Mouse (Mus musculus) urinary bladder, postnatal 36 days (tissue): ENCODE data around the gene Brd9.

Source experiments
- DNase-seq, 2 experiments: peaks; one replicate each; pipeline ENCODE4 v3.0.0; 2022; ENCODE audit warnings: low spot score in 2 of 2, mixed read lengths in 1 of 2

Gene Brd9

DNA sequence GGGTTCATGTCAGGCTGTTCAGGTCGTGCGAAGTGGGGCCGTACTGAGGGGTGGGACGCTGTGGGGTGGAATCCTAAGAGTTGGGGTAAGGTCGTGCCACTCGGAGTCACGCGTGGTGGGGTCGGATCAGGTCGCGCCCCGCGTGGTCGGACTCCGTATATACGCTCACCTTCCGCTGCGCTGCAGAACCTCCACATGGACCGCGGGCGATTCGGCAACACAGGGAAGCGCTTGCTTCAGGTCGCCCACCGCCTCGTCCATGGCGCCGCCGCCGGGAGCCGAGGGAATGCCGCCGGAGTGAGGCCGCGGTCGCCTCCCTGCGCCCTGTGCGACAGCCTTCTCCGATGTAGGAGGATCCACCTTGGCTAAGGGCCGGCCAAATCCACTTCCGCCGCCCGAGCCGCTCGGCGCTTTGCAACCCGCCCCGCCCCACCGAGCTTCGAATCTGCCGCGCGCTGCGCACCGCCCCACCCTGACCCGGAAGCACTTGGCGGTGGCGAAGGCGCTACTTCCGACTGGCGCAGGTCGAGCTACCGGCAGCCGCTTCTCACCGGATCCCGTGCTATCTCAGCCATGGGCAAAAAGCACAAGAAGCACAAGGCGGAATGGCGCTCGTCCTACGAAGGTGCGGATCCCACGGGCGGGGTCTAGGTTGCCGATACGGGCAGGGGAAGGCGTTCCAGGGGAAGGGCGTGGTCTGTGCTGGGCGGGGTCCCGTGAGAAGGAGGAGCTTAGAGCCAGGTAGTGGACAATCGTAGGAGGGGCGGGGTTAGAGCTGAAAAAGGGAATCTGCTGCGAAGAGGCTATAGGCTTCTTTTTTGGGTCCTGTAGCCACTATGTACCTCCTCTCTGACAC is at the start of gene Brd9, which contains the start of gene Trip13:
Brd9 (plus strand) TSS at position 491 of the 856 bp plus-strand sequence.
Trip13 (minus strand) TSS at position 464 of the 856 bp plus-strand sequence.
- peak; percentile 93 for DNase-seq

DNA sequence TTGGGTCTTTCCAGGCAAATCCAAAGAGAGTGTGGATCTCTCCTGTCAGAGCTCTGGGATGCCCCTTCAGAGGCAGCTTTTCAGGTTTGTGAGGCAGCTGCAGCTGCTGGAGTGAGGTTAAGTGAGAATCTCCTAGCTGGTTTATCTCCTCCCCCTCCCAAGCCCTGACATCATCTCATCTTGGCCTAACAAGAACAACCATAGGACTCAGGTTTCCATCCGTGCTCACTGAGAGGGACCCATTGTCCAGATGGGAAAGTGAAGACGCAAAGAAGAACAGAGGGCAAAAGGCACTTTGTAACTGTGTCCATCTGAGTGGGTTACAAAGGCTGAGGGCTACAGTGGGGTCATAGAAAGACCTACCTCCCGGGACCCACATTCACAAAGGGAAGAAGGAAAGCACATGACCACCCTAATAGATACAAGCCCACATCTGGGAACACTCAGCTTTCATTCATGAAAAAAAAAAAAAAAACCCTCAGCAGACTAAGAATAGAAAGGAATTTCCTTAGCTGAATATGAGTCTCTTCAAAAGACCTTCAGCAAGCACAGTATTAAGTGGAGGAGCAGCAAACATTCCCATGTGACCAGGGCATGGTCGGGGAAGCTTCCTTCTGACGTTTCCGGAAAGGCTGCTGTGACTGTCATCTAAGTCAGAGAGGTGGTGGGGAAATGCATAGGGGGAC is 45.0 kb upstream of the Brd9 start:
- DNase-seq = no peak

DNA sequence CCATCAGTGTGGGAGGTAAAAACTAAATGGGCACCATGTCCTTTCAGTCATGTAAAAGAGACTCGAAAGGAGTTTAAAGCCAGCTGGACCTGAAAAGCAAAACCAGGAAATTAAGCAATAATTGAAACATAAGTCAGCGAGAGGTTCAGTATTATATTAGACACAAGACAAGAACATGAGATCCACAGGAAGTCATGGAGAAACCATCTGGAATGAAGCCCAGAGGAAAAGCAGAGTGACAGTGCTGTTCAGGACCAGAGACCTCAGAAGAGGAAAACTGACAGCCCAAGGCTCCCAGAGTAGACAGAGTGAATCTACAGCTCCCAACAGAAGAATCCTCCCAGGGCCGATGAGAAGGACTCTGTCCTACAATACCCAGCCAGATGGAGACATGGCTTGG is 40.0 kb upstream of the Brd9 start:
- DNase-seq = no peak

DNA sequence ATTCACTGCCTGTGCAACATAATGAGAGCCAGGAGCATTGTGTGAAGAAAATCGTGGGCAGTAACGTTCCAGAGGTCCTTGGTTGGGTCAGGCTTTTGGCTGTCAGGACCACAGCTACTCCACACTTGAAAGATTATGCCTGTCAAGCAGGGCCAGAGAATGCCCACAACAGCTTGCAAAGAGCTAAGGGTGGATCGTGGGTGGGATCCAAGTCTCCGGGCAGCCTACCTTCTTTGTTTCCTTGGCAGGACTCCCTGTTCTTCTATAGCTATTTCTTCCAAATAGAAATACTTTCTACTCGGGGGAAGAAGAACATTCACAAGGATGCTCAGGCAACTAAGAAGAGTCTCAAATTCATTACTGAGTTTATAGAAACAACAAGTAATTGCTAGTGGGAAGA is 30.5 kb upstream of the Brd9 start:
- DNase-seq = no peak

DNA sequence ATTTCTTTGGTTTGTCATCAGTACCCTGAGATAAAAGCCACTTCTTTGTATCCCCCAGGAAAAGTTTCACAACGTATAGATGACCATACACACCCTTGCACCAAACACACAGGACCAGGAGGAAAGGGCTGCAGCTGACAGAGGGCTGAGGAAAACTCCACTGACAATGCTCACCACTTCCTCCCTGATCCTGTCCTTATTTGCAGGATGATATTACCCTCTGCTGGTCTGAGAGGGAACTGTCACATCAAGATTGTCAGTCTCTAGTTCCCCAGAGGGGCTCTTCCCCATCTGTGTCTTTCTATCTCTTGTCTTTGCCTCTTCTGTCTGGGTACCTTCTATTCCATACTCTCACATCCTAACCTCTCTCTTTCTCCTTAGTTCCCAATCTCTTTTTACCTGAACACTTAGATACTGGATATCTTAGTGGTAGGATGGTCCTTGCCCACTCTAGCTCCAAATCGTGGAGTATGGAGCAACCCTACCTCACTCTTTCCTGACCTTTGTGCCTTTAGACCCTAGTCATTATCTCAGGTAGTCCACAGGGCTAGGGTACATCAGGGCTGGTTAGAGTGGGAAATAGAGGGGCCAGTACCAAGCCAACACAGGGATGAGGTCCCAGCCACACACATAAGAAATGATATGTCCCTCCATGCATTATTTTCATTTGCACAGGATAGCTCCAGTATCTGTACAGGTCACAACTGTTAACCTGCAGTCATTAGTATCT is 29.8 kb upstream of the Brd9 start:
- peak; percentile 28 to 31 for DNase-seq

DNA sequence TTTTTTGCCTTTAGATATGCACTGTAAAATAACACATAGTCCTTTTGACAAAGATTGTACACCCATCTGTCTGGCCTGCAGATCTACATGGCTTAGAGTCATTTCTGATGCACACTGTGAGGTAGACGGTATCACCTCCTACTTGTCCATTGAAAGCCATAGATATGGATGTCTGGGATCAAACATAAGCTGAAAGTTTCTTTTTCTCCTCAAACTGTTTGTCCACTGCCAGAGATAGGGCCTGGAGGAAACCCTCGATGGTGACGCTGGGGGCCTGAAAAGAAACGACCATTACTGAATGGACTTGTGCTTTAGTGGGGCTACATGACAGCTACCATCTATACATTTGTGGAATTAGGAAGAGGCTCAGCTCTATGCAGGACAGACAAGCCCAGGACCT is 24.5 kb upstream of the Brd9 start:
- no peak for DNase-seq

DNA sequence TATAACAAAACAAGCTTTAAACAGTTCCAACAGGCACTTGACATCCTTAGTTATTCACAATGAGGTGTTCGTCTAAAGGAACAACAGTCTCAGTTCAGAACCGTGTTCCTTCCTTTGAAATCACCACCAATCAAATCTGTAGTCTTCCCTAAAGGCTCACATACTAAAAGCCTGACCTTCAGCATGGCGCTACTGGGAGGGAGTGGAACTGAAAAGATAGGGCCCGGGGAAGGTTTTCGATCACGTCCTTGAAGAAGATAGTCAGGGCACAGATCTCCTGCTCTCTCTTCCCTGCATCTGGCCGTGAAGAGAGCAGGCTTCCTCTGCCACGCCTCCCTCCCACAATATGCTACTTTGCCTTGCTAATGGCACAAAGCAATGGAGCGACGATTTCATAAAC is 5.4 kb upstream of the Brd9 start:
- DNase-seq = no peak

DNA sequence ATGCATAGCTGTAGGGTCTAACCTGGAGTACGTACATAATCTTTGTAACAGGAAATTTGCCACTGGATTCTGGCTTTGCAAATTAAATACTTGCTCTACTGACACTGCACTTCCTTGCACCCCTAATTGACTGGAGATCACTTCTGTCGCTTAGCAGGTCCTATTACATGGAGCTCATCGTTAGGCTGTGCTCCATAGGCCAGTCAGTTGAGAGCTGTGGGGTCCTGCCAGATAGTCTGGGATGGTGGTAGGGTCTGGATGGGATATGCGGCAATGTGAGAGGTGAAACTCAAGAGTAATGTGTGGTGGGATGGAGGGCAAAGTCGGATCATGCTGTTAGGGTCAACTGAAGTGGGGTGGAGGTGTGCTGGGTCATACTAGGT is 682 bp upstream of the Brd9 start:
- no peak for DNase-seq

DNA sequence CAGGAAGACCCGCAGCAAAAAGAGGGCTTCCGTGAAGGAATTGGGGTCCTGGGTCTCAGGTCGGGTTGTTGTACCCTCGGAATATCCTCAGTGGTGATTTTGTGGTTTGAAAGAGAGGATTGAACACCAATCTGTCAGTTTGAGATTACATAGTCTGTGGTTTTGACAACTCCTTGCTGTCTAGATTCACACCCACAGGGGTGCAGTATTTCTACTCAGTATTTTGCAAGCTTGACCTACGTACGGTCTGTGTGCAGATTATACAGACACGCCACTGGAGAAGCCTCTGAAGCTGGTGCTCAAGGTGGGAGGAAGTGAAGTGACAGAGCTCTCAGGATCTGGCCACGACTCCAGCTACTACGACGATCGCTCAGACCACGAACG is 558 bp downstream of the Brd9 start:
- DNase-seq = no peak

DNA sequence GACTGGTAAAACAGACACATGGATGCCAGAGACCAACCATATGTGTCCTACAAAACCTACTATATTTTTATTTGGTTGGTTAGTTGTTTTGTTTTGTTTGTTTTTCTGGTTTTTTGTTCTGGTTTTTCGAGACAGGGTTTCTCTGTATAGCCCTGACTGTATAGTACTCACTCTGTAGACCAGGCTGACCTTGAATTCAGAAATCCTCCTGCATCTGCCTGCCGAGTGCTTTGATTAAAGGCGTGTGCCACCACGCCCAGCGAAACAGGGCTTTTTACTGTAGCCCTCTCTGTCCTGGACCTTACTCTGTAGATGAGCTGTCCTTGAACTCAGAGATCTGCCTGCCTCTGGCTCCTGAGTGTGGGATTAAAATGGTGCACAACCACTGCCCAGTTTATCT is 1.5 kb downstream of the Brd9 start:
- DNase-seq = no peak

DNA sequence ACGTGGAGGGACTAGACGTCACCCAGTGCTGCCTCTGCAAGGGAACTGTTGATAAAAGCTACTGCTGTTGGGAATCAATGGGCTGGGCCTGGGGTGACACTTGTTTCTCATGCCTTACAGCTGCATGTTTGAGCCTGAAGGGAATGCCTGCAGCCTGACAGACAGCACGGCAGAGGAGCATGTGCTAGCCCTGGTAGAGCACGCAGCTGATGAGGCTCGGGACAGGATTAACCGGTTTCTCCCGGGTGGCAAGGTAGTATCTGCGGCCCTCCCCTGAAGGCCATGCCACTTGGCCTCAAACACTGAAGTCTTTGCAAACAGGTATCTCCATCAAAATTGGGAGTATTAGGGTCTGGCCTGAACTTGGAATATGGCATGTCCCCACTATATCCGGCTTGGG is 7.0 kb downstream of the Brd9 start:
- peak; percentile 36 to 64 for DNase-seq

DNA sequence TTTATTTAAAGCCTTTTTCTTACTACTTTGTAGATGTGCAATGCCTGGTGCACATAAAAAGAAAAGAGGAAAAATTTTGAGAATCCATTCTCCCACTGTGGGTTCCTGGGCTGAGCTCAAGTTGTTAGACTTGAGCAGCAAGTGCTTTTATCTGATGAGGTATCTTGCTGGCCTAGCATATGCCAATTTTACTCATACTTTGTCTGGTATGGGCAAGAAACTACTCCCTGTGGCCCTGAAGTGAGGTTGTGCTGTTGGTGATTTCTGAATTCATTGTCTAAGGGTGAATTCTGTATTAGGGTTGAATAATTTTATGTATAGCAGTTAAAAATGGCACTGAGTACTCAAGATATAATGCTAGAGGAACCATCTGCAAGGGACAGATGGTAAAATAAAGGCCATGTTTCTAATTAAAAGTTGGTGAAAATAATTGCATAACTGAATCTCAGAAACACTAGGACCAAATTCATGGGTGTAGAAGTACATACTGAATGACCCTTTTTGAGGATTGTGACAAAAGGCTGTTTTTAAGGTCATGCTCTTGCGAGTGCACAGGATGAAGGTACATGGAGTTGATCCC is 16.0 kb downstream of the Brd9 start:
- no peak for DNase-seq

DNA sequence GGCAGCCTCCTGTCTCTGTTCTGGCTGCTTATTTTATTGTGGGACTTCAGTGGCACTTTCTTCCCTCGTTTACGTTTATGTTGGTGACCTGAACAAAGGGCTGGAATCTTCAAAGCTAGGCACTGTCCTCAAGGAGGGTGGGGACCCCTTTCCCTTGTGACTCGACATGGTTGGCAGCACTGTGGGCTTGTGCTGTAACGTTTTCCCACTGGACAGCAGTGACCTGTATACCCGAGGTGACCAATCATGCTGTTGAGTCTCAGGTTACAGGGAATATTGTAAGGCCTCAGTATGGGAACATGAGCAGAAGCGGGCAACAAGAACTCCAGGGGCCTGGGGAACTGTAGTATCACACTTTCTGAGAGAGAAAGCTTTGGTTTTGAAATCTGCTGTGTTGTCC is 17.1 kb downstream of the Brd9 start:
- no peak for DNase-seq

DNA sequence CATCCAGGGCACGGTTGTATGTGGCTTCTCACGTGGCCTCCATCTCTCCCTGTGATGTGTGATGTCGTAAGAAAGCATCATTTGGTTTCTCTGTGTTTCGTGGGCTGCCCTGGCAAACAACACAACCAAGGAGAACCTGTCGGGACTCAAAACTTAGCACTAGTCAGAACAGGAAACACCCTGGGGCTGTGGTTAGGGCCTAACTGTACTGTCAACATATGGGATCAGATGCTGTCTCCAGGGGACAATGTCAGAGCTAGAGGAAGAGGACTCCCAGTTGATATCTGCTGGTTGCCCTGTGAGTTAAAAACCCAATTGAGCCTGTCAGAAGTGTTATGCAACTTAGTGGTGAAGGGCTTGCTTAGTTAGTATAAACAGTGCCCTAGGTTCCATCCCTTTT is 17.9 kb downstream of the Brd9 start:
- no peak for DNase-seq

DNA sequence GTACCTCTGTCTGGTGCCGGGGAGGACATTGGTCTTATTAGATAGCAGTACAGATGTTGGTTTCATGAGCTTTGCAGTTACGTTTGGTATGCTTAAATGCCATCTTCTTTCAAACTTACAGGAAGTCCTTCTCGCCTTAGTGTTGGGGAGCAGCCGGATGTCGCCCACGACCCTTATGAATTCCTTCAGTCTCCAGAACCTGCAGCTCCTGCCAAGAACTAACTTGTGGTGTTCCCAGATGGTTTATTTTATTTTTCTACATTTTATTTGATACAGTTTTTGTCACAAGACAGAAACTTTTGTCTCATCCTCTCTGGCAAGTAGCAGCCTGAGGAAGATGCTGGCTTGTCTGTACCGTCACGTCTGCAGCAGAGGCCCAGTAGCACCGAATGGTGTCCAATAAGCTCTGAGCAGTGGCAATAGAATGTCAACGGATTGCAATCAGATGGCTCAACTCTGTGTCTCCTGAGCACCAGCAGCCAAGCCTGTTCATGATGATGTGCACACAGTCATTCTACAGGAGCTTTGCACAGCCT is 22.6 kb downstream of the Brd9 start:
- DNase-seq = no peak

DNA sequence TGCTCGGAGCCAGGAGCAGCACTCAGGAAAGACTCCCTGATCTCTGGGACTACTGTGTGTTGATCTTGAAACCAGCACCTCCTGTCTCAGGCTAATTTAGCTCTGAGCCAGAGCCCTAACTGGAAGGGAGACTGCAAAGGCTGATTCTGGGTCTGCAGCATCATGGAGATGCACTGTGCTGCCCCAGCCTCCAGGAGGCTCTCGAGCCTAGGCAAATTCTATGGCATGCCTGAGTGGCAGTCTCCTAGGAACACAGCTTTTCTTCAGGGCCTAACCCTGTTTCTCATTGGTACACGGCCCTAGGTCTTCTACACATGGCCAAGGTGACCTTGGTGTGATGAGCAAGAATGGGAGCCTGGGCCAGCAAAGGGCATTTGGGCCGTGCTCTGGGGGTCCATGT is 23.6 kb downstream of the Brd9 start:
- no peak for DNase-seq

DNA sequence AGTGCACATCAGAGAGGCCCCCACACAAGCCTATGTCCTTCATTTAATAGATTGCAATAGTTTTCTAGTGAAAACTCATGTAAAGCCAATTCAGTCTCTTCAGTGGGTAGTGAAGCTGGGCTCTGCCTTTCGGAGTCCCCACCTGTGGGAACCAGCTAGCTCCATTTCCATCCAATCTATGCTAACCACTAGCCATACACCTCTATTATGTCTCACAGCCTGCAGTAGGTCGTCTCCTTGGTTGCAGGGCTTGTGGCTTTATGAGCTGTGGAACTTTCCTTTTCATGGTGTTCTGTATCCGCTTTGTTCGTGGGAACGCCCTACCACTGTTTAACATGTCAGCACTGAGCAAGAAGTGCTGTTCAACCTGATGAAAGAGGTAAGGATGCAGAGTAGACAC is 25.9 kb downstream of the Brd9 start, which contains the start of gene Zdhhc11:
Zdhhc11 (plus strand) TSS at position 301 of the 400 bp plus-strand sequence.
- DNase-seq = no peak

DNA sequence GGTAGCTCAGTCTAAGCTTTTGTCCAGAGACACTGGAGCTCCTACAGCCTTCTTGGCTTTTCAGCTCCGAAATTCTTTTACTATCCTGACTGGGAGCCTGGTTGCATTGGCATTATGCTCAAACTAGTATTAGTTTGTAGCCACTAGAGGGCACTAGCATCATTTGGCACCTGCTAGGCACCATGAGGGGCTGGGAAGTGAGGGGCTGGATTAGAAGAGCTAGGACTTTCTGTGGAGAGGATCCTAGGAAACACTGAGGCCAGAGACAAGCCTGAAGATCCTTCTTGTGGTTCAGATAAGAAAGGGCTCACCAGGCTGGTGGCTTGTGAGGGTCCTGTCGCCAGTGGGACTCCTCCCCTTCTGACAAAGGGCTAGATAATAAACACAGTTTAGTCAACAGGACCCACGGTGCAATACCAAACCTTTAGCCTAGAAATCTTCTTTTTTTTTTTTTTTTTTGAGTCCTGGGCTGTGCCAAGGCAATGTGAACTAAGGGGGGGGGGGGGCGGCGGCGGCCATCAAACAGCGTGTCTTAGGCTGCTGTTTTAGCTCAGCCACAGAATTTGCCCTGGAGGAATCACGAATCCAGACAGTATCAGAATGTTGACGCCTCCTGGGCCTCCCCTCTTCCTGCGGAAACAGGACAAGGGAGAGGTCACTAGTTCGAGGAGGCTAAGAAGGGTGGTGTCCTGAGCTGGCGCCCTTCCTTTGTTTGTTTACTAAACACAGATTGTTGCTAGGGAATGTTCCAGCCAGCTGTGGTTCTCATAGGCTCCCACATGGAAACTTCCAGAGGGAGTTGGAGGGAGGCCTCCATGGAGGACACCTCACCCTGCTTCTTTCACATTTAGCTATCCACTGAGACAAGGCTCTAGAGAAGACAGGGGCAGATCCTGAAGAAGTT is 33.2 kb downstream of the Brd9 start:
- peak; percentile 67 to 83 for DNase-seq

DNA sequence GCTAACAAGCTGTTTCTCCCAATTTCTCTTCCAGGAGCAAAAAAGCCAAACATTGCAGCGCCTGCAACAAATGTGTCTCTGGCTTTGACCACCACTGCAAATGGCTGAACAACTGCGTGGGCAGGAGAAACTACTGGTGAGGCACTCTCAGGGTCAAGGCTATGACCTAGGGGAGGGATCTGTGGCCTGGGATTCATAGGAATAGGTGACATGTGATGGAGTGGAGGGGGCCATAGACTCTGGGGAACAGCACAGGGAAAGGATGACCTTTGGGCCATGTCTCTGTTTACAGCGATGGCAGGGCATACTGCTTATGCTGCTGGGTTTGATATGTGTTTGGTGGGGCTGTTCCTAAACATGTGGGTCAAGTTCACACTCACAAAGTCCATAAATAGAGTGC is 36.9 kb downstream of the Brd9 start:
- no peak for DNase-seq

DNA sequence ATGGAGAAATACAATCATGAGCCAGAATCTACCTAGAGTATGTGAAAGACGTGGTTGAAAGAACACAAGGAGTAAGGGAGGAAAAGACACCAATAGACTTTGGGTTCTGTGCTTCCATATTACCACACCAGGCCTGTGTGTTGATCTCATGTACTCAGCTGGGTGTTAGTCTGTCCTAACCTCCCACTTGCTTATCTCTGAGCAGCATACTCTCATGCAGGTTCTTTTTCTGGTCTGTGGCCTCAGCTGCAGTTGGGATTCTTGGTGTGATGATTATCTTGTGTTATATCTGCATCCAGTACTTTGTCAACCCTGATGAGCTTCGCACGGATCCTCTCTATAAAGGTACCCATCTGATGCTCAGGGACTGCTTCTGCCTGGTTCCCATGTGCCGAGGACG is 39.3 kb downstream of the Brd9 start:
- no peak for DNase-seq

DNA sequence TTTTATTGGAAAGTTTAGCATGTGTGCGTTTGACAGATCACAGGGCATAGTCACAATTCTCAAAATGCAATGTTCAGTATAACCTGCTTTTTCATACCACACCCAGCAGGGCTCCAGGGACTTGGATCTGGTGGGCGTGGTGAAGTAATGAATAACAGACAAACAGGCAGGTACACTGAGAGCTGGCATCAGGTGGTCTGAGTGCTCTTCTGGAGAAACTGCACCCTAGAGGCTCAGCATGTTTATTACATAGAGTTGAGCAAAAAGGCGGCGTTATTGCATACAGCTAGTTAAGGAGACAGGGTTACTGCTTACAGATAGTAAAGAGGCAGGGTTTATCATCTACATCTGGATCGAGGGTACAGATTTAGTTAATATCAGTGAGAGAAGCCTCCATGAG is 52.7 kb downstream of the Brd9 start:
- no peak for DNase-seq
